Mouse (Mus musculus): ENCODE measurements around the gene Tgm2.

DNA sequence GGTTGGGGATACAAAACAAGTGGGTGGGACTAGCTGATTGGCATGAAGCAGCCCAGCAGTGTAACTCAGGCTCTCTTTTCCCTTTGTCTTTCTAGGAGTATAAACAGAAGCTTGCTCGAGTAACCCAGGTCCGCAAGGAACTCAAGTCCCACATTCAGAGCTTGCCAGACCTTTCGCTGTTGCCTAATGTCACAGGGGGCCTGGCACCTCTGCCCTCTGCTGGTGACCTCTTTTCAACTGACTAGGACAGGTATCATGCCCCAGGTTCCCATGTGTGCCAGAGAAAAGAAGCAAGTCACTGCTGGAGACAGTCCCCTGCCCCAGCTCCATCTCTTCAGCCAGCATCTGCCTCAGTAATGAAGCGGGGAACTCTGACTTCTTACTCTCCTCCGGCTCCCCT is 71.4 kb downstream of the Tgm2 start:
- no peak for TF ChIP-seq EP300 (IDR thresholded peaks at IDR 0.05; ENCODE audit: low read depth)
- 0 out of 2 replicates have a peak, but pooled peaks have one; percentile 2 for TF ChIP-seq CTCF (IDR thresholded peaks at IDR 0.05; ENCODE audit: low read depth)

Measured in liver, embryonic 14.5 days (tissue).